Mouse (Mus musculus): Measurements from ENCODE around the gene Haao. TPM values are rescaled to one million over a fixed set of nuclear protein-coding genes. Genes with fewer than 3 reads are reported as not detected.

Haao gene
- 62.7 and 66.8 TPM in 2 replicates for total RNA-seq (2015)
- 52.6 and 53.5 TPM in 2 replicates for total RNA-seq (2017)

DNA sequence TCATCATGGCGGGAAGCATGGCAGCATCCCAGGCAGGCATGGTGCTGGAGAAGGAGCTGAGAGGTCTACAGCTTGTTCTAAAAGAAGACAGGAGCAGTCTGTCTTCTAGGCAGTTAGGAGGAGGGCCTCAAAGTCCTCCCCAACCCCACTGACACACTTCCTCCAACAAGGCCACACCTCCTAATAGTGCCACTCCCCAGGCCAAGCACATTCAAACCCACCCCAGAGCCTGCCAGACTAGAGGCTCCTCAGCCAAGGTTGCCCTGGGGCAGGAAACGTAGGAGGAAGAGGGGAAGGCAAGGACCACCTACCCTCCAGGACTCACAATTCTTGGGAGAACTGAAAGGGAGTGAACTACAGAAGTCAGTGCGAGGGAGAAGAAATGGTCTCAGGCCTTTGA, at the start of gene Haao:
Haao (minus strand) TSS at position 149 of the 400 bp plus-strand sequence.
- peak; percentile 49 for ATAC-seq (ENCODE audit: poor library complexity, severe bottlenecking)

DNA sequence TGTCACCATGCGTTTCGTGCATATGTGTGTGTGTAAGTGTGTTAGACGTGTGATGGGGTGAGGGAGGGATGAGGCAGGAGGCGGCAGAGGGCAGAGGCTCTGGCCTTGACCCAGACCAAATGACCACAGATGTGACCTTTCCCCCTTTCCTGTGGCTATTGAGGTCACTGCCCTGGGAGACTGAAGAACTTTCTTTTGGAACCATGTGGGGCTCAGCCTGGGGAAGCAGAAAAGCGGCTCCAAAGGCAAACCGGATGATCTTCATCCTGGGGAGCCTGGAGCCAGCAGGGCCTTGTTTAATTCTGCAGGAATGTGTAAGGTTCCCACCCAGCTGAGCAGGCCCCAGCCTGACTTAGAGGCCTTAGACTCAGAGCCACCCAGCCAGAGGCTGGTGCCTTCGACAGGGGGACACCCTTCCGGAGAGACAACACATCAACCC, 49.6 kb upstream of the Haao start:
- no peak for ATAC-seq (ENCODE audit: poor library complexity, severe bottlenecking)

DNA sequence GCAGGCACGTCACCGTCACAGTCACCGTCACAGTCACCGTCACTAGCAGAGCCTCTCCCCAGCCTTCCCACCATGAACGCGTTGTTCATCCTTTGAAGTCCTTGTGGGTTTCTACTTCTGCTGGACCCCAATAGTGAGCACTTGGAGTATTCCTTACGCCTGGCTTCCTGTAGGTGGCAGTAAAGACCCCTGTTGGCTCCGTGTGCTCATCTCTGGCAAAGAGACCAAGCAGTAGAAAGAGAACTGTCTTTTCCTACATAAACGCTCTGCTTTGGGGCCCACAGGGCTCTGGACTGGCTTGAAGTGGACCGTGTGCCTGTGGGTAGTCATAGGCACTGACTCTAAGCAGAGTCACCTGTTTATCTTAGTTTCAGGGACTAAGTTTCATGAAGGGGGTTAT, 49.0 kb upstream of the Haao start:
- ATAC-seq (ENCODE audit: poor library complexity, severe bottlenecking), result peak; percentile 51

DNA sequence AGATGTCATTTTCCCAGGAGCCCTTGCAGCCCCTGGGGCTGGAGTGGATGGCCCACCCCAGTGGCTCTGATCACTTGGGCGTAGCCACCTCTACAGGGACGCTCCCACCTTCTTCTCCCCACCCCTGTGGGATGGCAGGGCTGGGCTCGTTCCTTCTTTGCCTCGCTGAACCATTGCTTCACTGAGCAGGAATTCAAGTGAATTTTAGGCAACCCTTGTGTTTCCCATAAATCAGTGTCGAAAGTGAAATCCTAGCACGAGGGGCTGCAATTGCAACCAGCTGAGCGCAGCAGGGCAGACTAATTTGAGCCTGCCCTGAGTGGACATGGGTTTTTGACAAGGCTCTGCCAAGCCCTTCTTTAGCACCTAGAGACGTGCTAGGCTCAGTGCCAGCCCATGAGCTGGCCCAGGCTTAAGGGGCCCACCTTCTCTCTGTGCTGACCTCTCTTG, 47.6 kb upstream of the Haao start:
- ATAC-seq (ENCODE audit: poor library complexity, severe bottlenecking), result no peak

DNA sequence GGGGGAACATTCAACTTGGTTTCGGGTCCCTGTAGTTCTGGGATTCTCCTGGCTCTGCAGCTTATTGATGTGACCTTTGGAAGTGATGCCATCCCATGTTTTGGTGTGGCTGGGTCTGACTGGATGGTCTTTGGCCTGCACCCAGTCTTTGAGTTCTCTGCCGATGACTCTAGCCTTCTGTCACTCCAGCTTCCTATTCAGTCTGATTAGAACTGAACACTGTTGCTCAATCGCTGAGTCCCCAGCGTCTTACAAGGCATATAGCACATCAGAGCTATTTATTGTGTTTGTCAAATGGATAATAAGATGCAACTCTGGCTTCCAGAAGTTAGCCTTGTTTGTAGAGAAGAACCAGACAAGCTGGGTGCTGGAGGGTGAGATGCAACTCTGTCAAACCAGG, 45.4 kb upstream of the Haao start:
- ATAC-seq (ENCODE audit: poor library complexity, severe bottlenecking), result no peak

DNA sequence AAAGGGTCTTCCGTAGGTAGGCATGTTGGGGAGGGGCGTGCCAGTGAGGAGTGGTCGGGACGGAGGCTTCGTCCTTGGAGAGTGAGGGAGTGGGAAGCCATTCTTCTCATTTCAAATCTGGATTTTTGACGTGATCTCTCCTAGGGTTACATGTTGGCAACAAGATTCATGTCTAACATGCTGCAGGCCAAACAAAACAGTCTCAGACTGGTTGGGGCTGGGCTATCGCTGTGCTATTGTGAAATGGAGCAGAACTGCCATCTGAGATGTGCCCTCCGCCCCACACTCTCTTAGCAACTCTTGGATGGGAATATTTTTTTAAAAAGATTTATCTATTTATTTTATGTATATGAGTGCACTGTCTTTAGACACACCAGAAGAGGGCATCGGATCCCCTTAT, 44.1 kb upstream of the Haao start:
- no peak for ATAC-seq (ENCODE audit: poor library complexity, severe bottlenecking)

DNA sequence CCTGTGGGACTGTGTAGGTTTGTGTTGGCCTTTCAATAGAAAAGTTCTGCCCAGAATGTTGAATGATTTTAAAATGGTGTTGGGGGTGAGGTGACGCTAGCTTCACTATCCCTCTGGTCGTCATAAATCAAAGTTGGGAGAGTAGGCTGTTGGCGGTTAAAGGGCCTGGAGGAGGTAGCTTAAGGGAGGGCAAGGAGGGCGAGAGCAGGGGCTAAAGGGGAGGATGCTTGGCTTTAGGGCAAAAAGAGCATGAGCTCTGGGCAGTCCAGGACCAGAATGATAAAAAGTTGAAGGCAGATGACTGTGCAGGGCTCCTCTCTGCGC, 42.6 kb upstream of the Haao start:
- no peak for ATAC-seq (ENCODE audit: poor library complexity, severe bottlenecking)

DNA sequence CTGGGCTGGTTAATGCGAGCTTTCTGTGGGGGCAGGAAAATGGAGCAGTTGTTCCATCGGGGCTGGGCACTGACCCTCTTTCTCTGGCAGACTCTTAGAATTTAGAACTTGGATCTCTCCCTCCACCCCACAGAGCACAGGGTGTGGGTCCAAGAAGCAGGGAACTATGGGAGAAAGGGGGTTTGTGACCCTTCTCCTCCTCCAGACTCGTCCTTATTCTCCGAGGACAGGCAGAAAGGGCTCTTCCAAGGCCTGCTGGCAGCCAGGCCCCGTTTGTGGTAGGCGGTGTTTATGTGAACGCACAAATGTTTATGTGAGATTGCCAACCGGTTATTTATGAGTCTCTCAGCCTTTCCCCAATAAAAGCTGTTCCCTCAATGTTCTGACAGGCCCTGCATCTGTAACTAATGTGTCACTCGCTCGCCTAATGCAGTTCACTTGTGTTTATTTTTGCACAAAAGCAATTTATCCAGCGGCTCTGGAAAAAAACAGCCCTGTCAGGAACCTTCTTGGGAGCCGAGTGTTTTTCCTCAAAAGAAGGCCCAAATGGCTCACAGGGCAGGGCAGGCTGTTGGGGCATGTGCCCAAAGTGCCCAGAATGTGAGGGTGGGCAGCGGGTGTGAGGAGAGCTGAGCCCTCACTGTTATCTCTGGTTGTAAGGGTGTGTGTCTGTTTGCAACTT, 42.1 kb upstream of the Haao start:
- no peak for ATAC-seq (ENCODE audit: poor library complexity, severe bottlenecking)

DNA sequence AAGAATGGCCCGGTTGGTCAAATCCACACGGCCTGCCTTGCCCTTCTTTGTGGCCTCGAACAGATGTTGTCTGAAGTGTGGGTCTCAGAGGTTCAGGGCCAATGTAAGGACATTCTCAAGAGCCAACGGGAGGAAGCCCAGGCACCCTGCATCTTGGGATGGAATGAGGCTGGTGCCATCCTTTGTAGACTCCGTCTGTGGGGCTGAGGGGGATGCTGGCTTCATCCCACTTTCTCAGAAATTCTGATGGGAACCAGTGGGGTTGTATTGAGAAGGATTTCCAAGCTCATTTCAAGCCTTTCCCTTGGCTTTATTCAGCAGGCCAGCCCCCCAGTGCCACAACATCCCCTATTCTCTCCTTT, 41.5 kb upstream of the Haao start:
- ATAC-seq (ENCODE audit: poor library complexity, severe bottlenecking), result no peak

DNA sequence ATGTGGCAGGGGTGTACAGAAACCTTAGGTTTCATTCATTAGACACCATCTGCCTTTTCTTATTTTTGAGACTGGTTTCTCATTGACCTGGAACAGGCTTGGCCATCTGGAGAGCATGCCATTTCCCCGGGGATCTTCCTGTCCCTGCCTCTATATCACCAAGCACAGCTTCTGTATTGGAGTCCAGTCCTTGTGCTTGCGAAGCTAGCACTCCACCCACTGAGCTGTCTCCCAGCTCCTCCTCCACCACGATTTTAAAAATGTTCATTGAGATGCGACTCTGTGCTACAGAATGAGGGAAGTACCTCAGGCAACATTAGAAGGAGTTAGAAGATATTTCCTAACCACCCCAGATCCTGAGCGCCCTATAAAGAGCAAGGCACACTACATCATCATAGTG, 39.5 kb upstream of the Haao start:
- ATAC-seq (ENCODE audit: poor library complexity, severe bottlenecking), result no peak

DNA sequence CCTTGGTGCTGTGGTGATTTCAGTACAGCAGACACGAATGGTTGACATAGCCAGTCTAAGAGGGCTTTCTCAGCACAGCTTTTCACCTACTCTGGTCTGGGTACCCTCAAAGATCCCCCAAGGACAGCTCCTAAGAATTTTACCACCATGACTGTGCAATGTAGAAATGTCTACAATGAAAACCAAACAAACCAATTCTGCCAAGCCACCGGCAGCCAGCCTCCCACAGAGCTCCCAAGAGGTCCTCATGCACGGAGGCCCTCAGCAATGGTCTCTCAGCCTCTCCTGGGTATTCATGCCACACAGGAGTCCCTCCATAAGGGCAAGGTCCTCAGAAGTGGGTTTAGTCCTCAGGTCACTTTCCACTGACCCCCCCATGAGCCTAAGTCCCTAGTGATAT, 38.6 kb upstream of the Haao start:
- ATAC-seq (ENCODE audit: poor library complexity, severe bottlenecking), result no peak

DNA sequence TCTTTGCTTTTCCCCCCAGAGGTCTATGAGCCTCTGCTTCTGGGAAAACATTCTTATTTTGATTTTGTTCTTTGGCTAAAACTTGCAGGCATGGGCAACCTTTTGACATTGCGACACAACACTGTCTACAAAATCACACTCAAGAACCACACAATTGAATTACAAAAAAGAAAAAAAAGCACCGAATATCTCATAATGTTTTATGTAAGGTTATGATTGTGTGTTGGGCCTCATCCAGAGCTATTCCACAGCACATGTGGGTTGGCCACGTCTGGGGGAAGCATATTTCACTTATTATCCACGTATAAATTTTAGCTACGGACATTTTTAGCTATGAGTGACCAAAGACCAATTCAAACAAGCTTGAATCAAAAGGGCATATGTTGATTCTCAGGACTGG, 38.0 kb upstream of the Haao start:
- no peak for ATAC-seq (ENCODE audit: poor library complexity, severe bottlenecking)

DNA sequence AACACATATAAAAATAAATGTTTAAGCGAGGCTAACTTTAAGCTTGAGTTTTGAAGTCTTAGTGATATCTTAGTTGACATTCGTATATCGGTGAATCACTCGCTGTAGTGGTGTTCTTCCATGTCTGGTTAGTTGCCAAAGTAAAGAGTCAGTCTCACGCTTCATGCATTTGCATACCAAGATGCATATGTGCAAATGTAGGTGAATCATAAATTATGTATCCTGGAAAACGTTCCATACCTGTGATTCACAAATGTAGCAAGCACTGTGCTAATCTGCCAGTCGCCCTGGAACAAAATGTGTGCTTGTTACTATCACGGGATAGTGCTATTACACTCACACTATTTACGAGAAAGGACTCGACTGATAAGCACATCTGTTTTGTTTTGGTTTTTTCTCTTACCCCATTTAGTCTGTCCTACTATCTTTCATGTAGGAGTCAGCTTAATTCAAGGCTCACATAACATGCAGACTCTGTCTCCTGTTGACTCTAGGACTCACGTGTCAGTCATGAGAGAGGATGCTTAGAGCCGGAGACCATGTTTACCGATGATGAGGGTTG, 37.3 kb upstream of the Haao start:
- ATAC-seq (ENCODE audit: poor library complexity, severe bottlenecking), result no peak

DNA sequence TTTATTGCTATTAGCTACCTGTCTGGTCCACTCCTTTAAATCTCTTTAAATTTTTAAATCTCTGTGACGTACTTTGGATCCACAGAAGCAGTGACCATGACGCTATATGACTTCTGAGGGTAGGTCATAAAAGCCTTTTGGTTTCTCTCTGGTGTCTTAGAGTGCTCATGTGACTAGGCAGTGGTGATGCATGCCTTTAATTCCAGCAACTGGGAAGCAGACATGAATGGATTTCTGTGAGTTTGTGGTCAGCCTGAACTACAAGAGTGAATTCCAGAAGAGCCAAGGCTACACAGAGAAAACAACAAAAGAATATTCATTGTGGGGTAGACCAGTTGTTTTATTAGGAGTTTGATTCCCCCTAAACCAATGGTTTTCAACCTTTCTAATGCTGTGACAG, 35.0 kb upstream of the Haao start:
- ATAC-seq (ENCODE audit: poor library complexity, severe bottlenecking), result no peak

DNA sequence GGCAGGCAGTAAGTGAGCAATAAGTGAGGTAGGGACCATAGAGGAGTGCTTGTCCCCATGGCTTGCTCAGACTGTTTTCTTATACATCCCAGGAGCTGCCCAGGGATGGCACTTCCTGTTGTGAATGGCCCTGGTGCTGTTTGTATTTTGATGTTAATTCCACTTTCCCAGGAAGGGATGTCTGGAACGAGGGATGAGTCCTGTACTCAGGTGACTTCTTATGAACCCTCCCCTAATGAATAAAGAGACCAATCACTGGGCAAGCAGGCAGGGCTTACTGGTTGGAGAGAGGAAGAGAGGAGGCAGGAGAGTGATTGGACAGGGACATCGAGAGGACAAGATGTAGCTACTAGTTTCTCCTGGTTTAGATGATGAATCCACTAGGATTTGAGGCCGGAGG, 33.3 kb upstream of the Haao start:
- ATAC-seq (ENCODE audit: poor library complexity, severe bottlenecking), result no peak

DNA sequence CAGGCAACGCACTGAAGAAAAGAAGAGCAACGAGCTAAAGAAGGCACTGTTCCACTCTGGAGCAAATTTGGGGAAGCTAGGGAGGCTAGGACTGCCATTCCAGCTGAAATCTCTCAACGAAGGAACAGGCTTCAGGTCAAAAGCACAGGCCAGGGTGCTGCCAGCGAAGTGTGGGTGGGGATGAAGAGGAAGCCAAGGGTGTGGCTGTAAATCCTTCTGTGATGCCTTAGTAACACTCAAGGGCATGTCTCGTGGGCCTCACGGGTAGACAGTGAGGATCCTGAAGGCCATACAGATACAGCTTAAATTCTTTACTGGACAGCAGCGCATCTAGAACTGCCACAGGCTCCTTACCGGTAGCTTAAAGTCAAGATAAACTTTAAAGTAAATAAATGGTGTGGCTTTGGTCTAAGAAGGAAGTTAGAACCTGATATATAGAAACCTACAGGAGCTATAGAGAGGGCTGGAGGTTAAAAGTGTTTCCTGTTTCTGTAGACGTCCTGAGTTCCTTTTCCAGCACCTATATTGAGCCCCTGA, 32.5 kb upstream of the Haao start:
- ATAC-seq (ENCODE audit: poor library complexity, severe bottlenecking), result peak; percentile 30; the same call in 1 of the 2 replicates

DNA sequence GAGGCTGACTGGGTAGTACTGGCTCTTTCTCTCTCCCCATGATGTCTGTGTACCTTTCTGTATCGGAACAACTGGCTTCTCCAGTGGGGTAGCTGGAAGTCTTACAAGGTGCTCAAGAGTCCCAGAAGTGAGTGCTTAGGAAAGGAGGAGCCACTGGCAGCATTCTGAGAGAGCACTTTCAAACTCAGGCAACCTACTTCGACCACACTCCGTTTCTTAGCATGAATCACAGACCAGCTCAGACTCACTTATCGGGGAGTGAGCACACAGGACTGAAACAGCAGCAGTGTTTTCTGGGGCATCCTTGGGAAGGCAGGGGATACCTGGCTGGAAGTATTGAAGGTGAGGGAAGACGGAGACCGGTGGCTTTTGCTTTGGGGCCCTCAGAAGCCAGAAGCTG, 31.9 kb upstream of the Haao start:
- ATAC-seq (ENCODE audit: poor library complexity, severe bottlenecking), result no peak

DNA sequence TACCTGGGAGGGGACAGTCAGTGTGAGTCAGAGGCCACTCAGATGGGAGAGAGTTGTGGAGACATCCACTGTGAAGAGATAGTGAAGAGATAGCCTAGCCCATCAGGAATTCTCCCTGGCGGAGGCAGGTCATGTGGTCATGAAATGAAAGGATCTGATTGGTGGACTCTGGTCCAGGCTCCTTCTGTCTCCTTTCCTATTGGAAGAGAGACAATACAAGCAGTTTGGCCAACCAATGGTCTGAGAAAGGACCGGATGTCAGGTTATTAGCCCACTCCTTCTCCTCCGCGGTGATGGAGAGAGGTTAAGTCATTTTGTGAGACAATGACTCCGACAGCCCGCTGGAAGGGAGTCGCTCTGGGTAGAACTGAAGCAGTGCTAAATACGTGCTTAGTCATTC, 26.8 kb upstream of the Haao start:
- no peak for ATAC-seq (ENCODE audit: poor library complexity, severe bottlenecking)

DNA sequence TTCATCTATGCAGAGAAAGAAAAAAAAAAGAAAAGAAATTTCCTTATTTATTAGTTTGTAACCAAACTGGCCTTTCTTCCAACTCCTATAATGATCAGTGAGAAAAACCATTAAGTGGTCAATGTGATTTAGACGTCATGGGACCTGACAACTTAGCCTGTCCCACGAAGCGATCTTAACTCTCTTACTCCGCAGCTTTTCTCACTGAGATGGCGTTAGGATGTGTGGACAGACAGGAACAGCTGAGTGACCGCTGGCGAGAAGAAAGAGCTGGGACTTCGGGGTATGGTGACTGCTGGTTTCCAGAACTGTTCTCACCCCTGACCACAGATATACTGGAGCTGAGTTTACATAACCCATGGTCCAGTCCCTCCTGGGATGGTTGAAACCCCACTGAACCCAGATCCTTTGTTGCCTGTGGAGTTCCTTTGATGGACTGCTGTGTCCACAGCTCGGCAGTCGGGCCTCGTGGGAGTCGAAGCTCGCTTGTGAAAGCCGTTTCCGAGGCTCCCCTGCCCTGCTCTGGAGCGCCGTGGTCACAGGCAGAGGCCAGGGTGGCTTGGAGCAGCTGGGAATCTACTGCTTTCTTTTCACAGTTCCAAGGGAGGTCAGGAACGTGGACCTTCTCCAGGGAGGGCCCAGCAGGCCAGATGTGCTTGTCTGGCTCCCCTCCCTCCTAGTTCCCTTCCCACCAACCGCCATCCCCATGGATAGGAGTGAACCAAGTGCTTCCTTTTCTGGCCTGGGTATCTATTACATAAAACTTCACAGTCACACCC, 25.8 kb upstream of the Haao start:
- ATAC-seq (ENCODE audit: poor library complexity, severe bottlenecking), result no peak

DNA sequence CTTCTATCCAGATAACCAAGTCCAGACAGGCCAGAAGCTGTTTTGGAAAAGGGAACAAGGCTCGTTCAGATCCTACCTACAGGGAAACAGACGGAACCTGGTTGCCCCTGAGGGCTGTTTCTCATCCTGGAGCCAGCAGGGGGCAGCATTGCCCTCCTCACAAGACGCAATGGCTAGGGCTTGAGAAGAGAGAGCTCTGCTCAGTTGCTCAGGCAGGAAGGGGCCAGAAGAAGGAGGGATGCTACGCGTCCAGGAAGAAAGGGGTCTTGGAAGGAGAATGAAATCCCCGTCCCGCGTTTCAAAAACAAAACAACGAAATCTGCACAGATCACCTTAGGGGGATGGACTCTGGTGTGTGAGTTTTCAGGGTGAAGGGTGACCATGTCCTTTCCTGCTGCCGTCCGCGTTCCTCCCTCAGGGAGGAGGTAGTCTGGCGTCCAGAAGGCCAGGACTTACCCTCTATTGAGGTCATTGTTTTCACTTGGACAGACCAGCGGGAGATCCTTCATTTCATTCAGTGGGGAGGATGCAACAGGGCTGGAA, 25.1 kb upstream of the Haao start:
- peak; percentile 96 for ATAC-seq (ENCODE audit: poor library complexity, severe bottlenecking)

DNA sequence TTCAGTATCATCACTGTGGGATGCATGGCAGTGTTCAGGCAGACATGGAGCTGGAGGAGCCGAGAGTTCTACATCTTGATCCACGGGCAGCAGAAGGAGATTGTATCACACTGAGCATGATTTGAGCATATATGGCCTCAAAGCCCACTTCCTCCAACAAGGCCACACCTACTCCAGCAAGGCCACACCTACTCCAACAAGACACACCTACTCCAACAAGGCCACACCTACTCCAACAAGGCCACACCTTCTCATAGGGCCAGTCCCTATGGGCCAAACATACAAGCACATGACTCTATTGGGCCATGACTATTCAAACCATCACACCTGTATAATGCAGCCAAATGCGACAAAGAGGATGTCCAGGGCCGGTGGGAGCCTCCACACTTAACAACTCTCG, 23.6 kb upstream of the Haao start:
- ATAC-seq (ENCODE audit: poor library complexity, severe bottlenecking), result no peak

DNA sequence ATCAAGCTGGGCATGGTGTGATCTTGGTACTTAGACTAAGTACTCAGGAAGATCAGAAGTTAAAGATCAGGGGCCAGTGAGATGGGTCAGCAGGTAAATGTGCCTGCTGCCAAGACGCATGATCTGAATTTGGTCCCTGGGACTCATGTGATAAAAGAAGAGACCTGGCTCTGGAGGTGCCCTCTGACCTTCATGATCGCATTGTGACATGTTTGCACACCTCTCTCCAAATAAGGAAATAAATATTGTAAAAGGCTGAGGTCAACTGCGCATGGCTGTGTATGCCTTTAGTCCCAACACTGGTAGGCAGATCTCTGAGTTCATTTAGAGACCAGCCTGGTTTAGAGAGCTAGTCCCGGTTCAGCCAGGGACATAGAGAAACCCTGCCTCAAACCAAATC, 22.6 kb upstream of the Haao start:
- no peak for ATAC-seq (ENCODE audit: poor library complexity, severe bottlenecking)

Data from megakaryocyte, adult 5-6 weeks (primary cell).